Mouse (Mus musculus): ENCODE measurements around the gene Sfrp2. TPM values are rescaled to one million over a fixed set of nuclear protein-coding genes. Genes with fewer than 3 reads are reported as not detected.

Gene Sfrp2
- polyA plus RNA-seq, 1 experiment from 2014 or later = 37.6 TPM

DNA sequence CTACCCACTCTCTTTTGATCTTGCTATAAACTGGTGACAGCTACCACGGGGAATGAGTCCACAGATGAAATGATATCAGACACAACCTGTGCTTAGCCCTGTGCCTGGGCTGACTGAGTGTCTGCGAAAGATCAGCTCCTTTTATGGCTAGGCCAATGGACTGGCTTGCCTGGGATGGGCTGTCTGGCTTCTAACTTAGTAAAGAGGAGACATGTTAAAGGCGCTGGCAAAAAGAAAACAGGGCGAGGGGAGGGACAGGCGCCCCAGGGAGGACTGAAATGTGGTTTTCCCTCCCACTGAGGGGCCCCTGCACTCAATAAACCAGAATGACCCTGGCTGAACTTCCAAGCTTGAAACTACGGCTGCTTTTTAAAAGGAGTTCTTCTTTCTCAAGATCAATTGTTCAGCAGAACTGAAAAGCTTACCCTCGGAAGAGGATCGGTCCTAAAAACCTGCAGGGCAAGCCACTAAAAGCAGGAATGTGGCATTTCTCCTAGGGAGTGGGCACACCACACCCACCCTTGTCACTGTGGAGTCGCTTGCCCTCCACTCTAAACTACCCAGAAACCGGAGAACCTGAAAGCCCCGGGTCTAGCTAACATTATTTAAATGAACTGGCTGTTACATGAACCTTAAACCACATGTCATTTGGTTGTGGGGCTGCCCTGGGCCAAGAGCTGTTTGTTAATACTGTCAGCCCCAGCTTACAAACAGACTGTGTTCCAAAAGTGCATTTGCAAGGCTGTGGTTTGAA, 17.8 kb downstream of the Sfrp2 start:
- ATAC-seq (ENCODE audit: low FRiP score, low TSS enrichment) (no peak), DNase-seq (no peak)
- no peak overlapping the region for H3K27ac ChIP-seq (replicated peaks; ENCODE audit: low read depth, low read length)
- no peaks in the 10 kb centered on the region for H3K9me3 ChIP-seq (ENCODE audit: control insufficient read depth, low read length)
- 0 out of 2 replicates have a peak, but pooled peaks cover 3% of the 10 kb centered on the region for H3K4me1 ChIP-seq (ENCODE audit: control insufficient read depth, insufficient read depth, low read length)
- H3K27me3 ChIP-seq (ENCODE audit: control insufficient read depth, insufficient read depth, low read length) = peaks cover 6% of the 10 kb centered on the region; the same call in 1 of the 2 replicates
- no peak overlapping the region for H3K4me3 ChIP-seq (replicated peaks; ENCODE audit: low read depth, low read length)
- H3K36me3 ChIP-seq (ENCODE audit: control insufficient read depth, insufficient read depth, low read length) = no peaks in the 10 kb centered on the region
- 18% methylated on average over 11 of the region's 11 CpGs for WGBS
- H3K4me2 ChIP-seq (ENCODE audit: low read length) = no peak overlapping the region
- H3K9ac ChIP-seq (replicated peaks; ENCODE audit: low read length) = no peak overlapping the region

- peaks cover 7% of the 10 kb centered on the region; the same call in 1 of the 2 replicates for H3K27me3 ChIP-seq (ENCODE audit: control insufficient read depth, insufficient read depth, low read length)
- H3K4me1 ChIP-seq (ENCODE audit: control insufficient read depth, insufficient read depth, low read length) = 0 out of 2 replicates have a peak, but pooled peaks cover 3% of the 10 kb centered on the region
- H3K9ac ChIP-seq (replicated peaks; ENCODE audit: low read length) = no peak overlapping the region
- 76% methylated on average over 3 of the region's 3 CpGs for WGBS
- no peaks in the 10 kb centered on the region for H3K9me3 ChIP-seq (ENCODE audit: control insufficient read depth, low read length)
- no peak overlapping the region for H3K27ac ChIP-seq (replicated peaks; ENCODE audit: low read depth, low read length)
- ATAC-seq (ENCODE audit: low FRiP score, low TSS enrichment) (no peak), DNase-seq (no peak)
- H3K4me2 ChIP-seq (ENCODE audit: low read length) = no peak overlapping the region
- H3K4me3 ChIP-seq (replicated peaks; ENCODE audit: low read depth, low read length) = no peak overlapping the region
- no peaks in the 10 kb centered on the region for H3K36me3 ChIP-seq (ENCODE audit: control insufficient read depth, insufficient read depth, low read length)
Measured at GRCm38 (mm10) chr3:83784726-83785125, 18.6 kb downstream of the Sfrp2 start.

- Histone ChIP-seq H3K27me3 (ENCODE audit: control insufficient read depth, insufficient read depth, low read length) (peaks cover 7% of the 10 kb centered on the region; the same call in 1 of the 2 replicates), H3K9ac (replicated peaks; ENCODE audit: low read length) (no peak overlapping the region), H3K4me1 (ENCODE audit: control insufficient read depth, insufficient read depth, low read length) (0 out of 2 replicates have a peak, but pooled peaks cover 3% of the 10 kb centered on the region), H3K4me2 (ENCODE audit: low read length) (no peak overlapping the region), H3K4me3 (replicated peaks; ENCODE audit: low read depth, low read length) (no peak overlapping the region), H3K36me3 (ENCODE audit: control insufficient read depth, insufficient read depth, low read length) (no peaks in the 10 kb centered on the region), H3K9me3 (ENCODE audit: control insufficient read depth, low read length) (no peaks in the 10 kb centered on the region), H3K27ac (replicated peaks; ENCODE audit: low read depth, low read length) (no peak overlapping the region)
- ATAC-seq (ENCODE audit: low FRiP score, low TSS enrichment) (no peak), DNase-seq (no peak)
- 57% methylated on average over 2 of the region's 2 CpGs for WGBS
Measured at GRCm38 (mm10) chr3:83787086-83787485, 21.0 kb downstream of the Sfrp2 start.

DNA sequence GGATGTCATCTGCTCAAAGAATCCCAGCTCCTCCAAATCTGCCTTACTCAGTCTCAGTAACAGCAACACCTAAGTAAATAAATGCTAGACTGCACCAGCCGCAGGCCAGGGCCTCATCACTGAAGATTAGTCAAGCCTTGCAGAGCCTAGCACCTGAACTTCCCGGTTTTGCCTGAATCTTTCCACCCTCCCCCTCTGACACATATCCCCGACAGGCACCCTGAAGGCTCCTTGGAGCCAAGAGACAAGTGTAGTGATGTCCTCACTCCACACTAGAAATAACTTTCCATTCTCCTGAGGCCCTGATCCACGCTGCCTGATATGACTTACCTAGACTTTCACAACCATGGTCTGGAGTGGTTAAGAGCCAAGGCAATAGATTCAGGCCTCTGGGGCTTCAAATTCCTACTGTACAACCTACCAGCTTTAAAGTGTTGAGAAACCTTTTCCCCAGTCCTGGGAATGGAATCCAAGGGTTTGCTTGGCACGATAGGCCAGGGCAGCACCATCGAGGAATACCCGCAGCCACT, 21.7 kb downstream of the Sfrp2 start:
- Histone ChIP-seq H3K27me3 (ENCODE audit: control insufficient read depth, insufficient read depth, low read length) (peaks cover 7% of the 10 kb centered on the region; the same call in 1 of the 2 replicates), H3K36me3 (ENCODE audit: control insufficient read depth, insufficient read depth, low read length) (no peaks in the 10 kb centered on the region), H3K9ac (replicated peaks; ENCODE audit: low read length) (no peak overlapping the region), H3K4me2 (ENCODE audit: low read length) (no peak overlapping the region), H3K9me3 (ENCODE audit: control insufficient read depth, low read length) (no peaks in the 10 kb centered on the region), H3K4me1 (ENCODE audit: control insufficient read depth, insufficient read depth, low read length) (0 out of 2 replicates have a peak, but pooled peaks cover 3% of the 10 kb centered on the region), H3K27ac (replicated peaks; ENCODE audit: low read depth, low read length) (no peak overlapping the region), H3K4me3 (replicated peaks; ENCODE audit: low read depth, low read length) (no peak overlapping the region)
- ATAC-seq (ENCODE audit: low FRiP score, low TSS enrichment) (no peak), DNase-seq (no peak)
- WGBS = 84% methylated on average over 7 of the region's 7 CpGs

- Histone ChIP-seq H3K27ac (replicated peaks; ENCODE audit: low read depth, low read length) (no peak overlapping the region), H3K36me3 (ENCODE audit: control insufficient read depth, insufficient read depth, low read length) (no peaks in the 10 kb centered on the region), H3K27me3 (ENCODE audit: control insufficient read depth, insufficient read depth, low read length) (peaks cover 7% of the 10 kb centered on the region; the same call in 1 of the 2 replicates), H3K9me3 (ENCODE audit: control insufficient read depth, low read length) (no peaks in the 10 kb centered on the region), H3K4me1 (ENCODE audit: control insufficient read depth, insufficient read depth, low read length) (no peaks in the 10 kb centered on the region), H3K4me2 (ENCODE audit: low read length) (peak overlapping the region; percentile 87), H3K9ac (replicated peaks; ENCODE audit: low read length) (peak overlapping the region; percentile 73), H3K4me3 (replicated peaks; ENCODE audit: low read depth, low read length) (peak overlapping the region; percentile 65)
- WGBS = 3% methylated on average over 44 of the region's 44 CpGs
- DNase-seq = peak; percentile 67
- peak; percentile 68 for ATAC-seq (ENCODE audit: low FRiP score, low TSS enrichment)
Measured at GRCm38 (mm10) chr3:83789651-83790451, 23.7 kb downstream of the Sfrp2 start.

- H3K9me3 ChIP-seq (ENCODE audit: control insufficient read depth, low read length) = no peaks in the 10 kb centered on the region
- 61% methylated on average over 3 of the region's 3 CpGs for WGBS
- no peak for DNase-seq
- no peaks in the 10 kb centered on the region for H3K36me3 ChIP-seq (ENCODE audit: control insufficient read depth, insufficient read depth, low read length)
- H3K27ac ChIP-seq (replicated peaks; ENCODE audit: low read depth, low read length) = no peak overlapping the region
- H3K27me3 ChIP-seq (ENCODE audit: control insufficient read depth, insufficient read depth, low read length) = peaks cover 7% of the 10 kb centered on the region; the same call in 1 of the 2 replicates
- no peaks in the 10 kb centered on the region for H3K4me1 ChIP-seq (ENCODE audit: control insufficient read depth, insufficient read depth, low read length)
- H3K4me3 ChIP-seq (replicated peaks; ENCODE audit: low read depth, low read length) = no peak overlapping the region
- H3K9ac ChIP-seq (replicated peaks; ENCODE audit: low read length) = no peak overlapping the region
- no peak overlapping the region for H3K4me2 ChIP-seq (ENCODE audit: low read length)
- ATAC-seq (ENCODE audit: low FRiP score, low TSS enrichment) = no peak
Measured at GRCm38 (mm10) chr3:83791444-83791843, 25.3 kb downstream of the Sfrp2 start.

GRCm38 (mm10) chr3:83797098-83797497, 31.0 kb downstream of the Sfrp2 start:
- DNase-seq = no peak
- H3K4me3 ChIP-seq (replicated peaks; ENCODE audit: low read depth, low read length) = no peak overlapping the region
- no peaks in the 10 kb centered on the region for H3K27me3 ChIP-seq (ENCODE audit: control insufficient read depth, insufficient read depth, low read length)
- H3K9ac ChIP-seq (replicated peaks; ENCODE audit: low read length) = no peak overlapping the region
- H3K4me2 ChIP-seq (ENCODE audit: low read length) = no peak overlapping the region
- no peaks in the 10 kb centered on the region for H3K9me3 ChIP-seq (ENCODE audit: control insufficient read depth, low read length)
- no peaks in the 10 kb centered on the region for H3K36me3 ChIP-seq (ENCODE audit: control insufficient read depth, insufficient read depth, low read length)
- H3K27ac ChIP-seq (replicated peaks; ENCODE audit: low read depth, low read length) = no peak overlapping the region
- H3K4me1 ChIP-seq (ENCODE audit: control insufficient read depth, insufficient read depth, low read length) = no peaks in the 10 kb centered on the region
- WGBS = 81% methylated on average over 6 of the region's 6 CpGs
- no peak for ATAC-seq (ENCODE audit: low FRiP score, low TSS enrichment)

- ATAC-seq (ENCODE audit: low FRiP score, low TSS enrichment) (no peak), DNase-seq (peak; percentile 69)
- H3K4me3 ChIP-seq (replicated peaks; ENCODE audit: low read depth, low read length) = no peak overlapping the region
- no peaks in the 10 kb centered on the region for H3K9me3 ChIP-seq (ENCODE audit: control insufficient read depth, low read length)
- no peaks in the 10 kb centered on the region for H3K36me3 ChIP-seq (ENCODE audit: control insufficient read depth, insufficient read depth, low read length)
- H3K27ac ChIP-seq (replicated peaks; ENCODE audit: low read depth, low read length) = no peak overlapping the region
- H3K27me3 ChIP-seq (ENCODE audit: control insufficient read depth, insufficient read depth, low read length) = no peaks in the 10 kb centered on the region
- no peak overlapping the region for H3K9ac ChIP-seq (replicated peaks; ENCODE audit: low read length)
- H3K4me1 ChIP-seq (ENCODE audit: control insufficient read depth, insufficient read depth, low read length) = no peaks in the 10 kb centered on the region
- H3K4me2 ChIP-seq (ENCODE audit: low read length) = no peak overlapping the region
- 4% methylated on average over 10 of the region's 10 CpGs for WGBS
Measured at GRCm38 (mm10) chr3:83797828-83798227, 31.7 kb downstream of the Sfrp2 start.
